Mouse (Mus musculus) liver, adult (tissue): Measurements from ENCODE around the gene Ssbp3.

Experiments used
- GATA4 ChIP-seq: IDR thresholded peaks from 2 replicates; pipeline ENCODE4 v1.6.1; 2014; ENCODE audit warnings: mild to moderate bottlenecking, low read length; ENCODE audit not compliant: insufficient replicate concordance

Gene Ssbp3

DNA sequence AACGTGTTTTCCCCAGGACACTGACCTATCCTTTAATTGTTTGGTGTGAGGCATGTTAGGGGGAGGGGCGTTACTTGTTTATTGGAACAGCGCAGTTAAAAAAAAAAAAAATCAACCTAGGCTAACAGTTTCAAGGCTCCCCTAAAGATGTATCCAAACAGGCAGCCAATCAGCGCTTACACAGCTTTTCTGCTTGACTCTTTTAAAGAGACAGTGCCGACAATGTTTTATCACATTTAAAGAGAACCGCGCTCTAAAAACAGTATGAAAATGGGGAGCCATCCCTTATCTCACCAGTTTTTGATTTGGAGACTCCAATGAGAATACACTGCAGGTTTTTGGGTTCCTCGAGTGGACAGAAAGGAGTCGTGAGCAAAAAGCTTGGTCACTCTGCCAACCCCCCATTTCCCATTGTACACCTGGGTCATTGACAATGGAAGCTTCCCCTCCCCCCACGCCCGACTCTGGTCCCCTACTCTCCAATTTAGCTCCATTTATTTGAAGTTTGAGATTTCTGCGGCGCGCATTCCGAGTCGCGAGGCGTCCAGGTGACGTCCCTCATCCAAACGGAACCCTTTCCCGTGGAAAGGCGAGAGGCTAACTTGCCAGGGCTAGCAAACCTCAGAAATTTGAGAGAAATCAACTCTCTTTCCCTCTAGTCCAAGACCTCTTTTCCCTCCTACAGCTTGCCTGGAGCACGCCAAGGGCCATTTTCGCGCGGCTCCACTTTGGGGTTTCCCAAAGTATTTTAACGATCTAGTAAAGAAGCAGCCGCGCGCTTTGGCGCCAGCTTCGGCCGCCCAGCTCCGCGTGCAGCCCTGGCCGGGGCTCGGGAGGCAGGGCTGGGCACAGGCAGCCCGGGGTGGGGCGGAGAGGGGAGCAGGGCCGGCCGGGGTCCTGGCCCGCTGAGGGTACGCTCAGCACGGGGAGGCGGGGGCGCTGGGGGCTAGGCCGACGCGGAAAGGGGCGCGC is at the start of gene Ssbp3:
Ssbp3 (plus strand) TSS at position 501 of the 972 bp plus-strand sequence.
- TF ChIP-seq GATA4 = peak; percentile 92

DNA sequence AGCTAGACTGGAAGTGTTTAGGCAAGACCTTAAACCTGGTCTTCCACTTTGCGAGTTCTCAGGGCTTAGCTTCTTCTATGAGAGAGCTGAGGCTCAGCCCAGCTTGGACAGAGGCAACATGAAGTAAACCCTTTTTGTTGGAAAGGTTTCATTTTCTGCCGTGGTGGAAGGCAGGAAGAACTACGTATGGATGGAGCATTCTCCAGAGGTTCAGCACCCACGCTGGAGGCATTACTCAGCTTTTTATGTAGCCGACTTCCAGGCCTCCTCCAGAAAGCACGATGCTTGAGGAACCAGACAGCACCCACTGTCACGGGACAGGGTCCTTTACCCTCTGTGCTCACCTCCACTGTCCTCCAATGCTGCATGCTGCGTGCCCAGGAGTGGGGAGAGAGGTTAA is 48.6 kb upstream of the Ssbp3 start:
- TF ChIP-seq GATA4 = no peak

DNA sequence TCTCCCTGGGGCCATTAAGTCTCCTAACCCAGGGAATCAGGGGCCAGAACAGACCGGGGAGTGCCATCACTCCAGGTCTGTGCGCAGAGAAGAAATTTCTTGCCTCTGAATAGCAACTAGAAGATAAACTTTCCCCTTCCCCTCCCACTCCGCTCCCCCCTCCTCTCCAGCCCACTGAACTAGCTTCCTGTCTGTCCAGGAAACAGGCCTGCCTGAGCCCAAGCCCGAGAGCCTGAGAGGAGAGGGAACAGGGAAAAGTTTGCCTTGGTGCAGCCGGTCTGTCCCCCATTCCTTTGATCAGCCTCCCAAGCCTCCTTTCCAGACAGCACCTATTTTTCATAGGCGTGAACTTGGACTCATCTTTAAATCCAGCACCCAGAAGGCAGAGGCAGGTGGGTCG is 48.2 kb upstream of the Ssbp3 start:
- TF ChIP-seq GATA4 = no peak

DNA sequence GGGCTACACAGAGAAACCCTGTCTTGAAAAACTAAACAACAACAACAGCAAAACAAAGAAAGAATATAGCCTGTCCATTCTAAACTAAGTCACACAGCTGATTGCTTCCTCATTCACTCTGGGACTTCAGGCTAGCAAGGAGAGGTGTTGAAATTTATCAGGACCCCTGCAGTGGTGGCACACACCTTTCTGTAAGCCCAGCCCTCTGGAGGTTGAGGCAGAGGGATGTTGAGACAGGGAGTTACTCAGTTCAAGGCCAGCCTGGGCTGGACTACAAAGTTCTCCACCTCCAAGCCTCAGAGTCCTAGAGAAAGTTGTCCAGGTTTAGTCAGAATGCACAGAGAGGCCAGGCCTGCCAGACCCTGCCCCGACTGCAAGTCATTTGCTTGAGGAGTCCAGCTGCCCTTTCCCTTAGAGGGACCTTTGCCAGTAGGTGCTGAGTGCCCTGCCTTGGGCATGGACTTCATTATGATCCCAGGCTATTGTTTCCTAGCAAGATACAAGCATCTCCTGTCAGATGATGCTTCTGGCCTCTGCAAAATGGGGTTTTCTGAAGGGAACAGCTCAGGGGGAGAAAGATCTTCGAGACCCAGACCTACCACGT is 47.6 kb upstream of the Ssbp3 start:
- TF ChIP-seq GATA4 = no peak

DNA sequence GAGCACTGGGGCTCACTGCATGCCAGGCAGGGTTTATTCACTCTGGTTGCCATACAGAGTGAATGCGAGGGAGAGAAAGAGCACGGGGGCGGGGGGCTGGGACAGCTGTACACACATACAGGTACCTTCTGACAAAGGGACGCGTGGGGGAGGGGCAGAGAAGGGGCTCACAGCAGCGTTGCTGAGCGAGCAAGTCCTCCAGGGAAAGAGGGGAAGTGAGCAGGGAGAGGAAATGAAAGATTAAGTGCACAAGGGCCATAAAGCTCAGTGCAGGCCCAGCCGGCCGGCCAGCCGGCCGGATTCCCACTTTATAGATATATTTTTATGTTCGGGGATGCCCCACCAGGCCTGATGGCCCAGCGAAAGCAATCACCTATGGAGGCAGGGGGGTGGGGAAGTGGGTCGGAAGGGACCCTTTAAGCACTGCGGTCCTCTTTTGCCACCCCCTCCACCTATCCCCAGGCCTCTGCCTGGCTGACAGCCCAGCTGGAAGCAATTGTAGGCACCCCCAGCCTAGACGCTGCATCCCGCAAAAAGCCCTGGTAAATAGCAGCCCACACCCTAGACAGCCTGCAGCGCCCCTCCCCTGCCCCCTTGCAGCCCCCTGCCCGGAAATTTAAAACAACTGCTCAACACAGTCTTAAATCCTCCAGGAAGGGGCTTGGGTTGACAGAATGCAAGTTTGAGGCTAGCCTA is 44.9 kb upstream of the Ssbp3 start:
- TF ChIP-seq GATA4 = no peak

DNA sequence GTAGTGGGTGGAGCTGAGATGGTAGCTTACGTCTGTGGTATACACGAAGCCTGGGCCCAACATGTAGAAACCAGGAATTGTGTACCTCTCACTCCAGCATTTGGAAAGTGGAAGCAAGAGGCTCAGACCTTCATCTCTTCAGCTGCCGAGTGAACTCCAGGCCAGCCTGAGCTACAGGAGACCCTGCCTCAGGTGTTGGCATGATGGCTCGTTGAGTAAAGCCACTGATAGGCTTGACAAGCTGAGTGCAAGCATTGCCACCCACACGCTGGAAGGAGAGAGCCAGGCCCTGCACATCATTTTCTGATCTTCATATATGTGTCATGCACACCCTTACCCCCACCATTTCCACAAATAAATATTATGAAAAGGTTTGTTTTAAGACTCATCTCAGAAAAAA is 44.1 kb upstream of the Ssbp3 start:
- TF ChIP-seq GATA4 = no peak

DNA sequence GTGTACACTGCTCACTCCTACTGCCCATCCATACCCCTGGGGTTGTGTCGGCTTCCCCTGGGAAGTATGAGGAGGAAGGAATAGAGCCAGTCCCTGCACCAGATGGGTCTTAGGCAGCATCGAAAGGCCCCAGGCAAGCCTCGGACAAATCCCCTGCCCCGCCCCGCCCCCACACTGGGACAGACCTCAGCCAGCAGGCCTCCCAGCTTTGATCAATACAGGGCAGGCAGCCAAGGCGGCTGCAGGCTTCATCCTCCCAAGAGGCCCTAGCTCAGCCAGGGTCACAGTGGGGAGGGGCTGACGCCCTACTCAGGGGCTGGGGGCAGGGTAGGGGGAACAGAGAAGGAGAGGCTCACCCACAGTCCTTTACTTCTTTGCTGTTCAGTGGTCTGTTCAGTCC is 43.7 kb upstream of the Ssbp3 start:
- TF ChIP-seq GATA4 = no peak

DNA sequence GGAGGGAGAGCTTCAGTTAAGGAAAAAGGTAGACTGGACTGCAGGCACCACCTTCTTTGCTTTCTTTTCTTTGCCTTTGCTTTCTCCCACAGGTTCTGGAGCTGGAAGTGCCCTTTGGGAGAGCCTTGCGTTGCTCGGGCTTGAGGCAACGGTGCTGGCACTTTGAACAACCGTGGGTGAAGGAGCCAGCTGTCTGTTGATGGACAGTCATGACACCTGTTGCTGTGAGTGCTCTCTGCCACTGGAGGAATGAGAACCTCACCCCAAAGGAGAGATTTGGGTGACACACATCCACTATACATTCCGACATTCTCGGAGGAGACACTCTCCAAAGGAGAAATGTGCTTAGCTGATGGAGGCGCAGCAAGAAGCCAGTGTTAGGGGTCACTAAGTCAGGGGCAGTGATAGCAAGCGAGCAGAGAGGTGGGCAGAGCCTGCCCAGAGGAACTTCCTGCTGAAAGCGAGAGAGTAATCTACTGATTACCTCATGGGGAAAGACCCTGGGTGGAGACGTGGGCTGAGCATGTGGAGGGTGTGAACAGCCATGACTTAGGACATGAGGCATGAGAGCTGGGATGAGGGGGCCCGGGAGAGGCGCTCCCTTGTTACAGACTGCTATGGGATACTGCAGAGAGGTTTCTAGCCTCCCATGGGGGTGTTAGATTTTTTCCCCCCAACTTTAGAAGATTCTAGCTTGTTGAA is 41.6 kb upstream of the Ssbp3 start:
- TF ChIP-seq GATA4 = no peak

DNA sequence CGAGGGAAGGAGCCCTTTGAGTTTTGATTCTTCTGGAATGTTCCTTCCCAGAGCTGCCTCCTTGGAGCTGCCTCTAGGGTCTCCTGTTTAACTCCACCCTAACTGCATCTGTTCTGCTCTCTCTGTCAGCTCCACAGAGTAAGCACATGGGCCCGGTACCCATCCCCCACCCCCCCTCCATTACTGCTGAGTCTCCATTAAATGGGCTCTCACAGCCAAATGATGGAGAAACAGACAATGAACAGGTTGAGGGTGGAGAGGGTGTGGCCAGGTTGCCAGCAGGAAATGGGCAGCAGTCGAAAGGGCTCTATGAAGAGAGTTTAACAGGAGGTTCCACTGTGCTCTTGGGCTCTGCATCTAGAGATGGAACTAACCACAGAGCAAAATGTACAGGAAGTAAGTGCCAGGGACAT is 41.0 kb upstream of the Ssbp3 start:
- TF ChIP-seq GATA4 = no peak

DNA sequence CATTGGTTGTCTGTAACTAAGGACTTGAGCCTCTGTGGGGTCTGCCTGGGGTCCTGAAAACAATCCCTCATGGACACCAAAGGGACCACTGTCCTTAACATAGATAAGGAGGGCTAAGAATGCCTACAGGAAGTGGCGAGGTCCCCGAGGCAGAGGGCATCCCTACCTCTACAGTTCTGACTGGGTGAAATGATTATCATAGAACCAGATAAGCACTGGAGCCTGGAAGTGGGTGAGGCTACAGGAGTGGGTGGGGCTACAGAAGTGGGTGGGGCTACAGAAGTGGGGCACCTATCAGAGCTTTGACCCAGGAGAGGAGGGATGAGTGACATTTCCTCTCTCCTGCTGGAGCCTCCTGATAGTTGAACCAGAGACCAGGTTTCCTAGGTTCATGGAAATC is 39.9 kb upstream of the Ssbp3 start:
- no peak for TF ChIP-seq GATA4

DNA sequence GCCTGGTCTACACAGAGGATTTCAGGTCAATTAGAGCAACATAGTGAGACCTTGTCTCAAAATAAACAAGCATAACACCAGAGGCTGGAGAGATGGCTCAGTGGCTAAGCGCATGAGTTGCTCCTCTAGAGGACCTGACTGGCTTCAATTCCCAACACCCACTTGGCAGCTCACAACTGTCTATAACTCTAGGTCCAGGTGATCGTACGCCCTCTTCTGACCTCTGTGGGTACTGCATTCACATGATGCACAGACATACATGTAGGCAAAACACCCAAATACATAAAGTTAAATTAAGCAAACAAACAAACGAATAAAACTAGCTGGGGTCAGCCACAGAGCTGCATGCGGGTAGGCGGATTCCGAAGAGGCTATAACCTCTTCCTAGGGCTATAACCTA is 36.0 kb upstream of the Ssbp3 start:
- no peak for TF ChIP-seq GATA4

DNA sequence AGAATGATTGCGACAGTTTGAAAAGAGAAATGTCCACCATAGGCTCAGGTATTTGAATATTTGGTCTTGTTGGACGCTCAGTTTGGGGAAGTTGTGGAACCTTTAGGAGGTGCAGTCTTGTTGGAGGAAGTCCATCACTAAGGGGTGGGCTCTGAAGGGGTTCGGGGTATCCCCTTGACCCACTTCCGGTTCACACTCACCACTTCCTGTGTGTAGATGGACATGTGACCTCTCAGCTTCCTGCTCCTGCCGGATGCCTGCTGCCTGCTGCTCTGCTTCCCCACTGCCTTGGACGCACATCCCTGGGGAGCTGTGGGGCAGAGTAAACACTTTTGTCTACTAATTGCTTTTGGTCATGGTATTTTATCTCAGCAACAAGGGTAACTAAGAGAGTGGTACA is 29.4 kb upstream of the Ssbp3 start:
- TF ChIP-seq GATA4 = no peak

DNA sequence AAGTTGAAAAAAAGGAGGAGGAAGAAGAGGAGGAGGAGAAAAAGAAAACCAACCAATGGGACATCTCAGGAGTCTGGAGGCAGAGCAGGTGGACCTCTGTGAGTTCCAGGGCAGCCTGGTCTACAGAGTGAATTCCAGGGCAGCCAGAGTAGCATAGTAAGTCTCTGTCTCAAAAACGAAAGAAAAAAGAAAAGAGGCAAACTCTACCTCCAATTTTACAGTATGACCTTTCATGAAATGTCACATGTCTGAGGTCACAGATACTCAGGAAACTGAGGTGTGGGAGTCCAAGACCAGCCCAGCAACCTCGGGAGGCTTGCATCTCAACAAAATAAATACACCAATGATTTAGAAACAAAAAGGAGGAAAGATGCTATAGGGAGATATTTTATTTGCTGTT is 27.4 kb upstream of the Ssbp3 start:
- TF ChIP-seq GATA4 = no peak

DNA sequence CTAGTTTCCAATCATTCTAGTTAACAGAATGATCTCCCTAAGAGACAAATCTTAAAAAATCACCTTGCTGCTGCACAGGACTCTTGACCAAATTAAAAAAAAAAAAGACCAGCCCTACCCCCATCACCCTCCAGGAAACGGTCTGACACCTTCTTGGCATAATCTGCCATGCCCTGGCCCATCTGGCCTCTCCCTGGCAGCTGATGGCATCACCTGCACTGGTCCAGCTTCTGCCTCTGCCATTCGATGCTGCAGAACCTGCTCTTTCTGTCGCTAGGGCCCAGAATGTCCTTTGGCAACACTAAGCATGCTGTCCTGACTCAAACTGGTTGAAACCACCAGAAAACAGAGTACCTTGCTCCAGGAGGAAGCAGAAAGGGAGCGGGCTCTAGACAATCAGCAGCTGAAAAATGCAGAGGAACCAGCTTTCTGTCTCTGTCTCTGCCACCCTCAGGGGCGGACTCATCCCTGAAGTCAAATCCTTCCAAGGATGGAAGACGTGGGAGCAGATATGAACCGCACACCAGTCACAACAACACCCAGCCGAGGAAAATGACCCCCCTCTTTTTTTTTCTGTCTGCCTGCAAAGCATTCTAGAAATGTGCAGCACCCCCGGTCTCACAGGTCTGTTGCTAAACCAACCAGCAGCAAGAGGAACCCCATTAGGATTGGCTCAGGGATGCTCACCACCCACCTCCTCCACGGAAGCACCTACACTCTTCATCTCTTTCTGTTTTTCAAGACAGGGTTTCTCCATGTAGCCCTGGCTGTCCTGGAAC is 24.0 kb upstream of the Ssbp3 start:
- TF ChIP-seq GATA4 = no peak
